Mouse (Mus musculus) fat pad, adult 2 months (tissue): ENCODE data around the gene Oprl1.

Experiments
- DNase-seq: peaks from one replicate; pipeline ENCODE4 v3.0.0-alpha.2; 2011; ENCODE audit warnings: low read depth, low spot score; ENCODE audit errors: extremely low read depth

The Oprl1 gene

DNA sequence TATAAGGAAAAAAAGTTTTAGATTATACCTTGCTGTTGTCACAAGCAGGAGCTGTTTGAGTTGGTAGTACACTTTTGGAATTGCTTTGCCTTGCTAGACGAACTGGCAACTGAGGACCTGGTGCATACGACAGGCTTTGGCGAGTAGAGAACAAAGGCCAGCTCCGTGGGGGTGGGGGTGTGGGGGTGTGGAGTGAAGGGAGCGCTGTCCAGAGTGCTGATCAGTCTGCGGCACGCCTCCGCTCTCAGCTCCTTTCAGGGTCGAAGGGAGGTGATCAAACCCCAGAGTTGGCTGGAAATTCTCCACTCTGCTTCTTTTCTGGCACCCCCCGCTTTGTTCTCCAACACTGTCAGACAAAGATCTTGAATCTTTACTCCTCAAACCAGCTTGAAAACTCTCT, 49.8 kb downstream of the Oprl1 start:
- DNase-seq = no peak

DNA sequence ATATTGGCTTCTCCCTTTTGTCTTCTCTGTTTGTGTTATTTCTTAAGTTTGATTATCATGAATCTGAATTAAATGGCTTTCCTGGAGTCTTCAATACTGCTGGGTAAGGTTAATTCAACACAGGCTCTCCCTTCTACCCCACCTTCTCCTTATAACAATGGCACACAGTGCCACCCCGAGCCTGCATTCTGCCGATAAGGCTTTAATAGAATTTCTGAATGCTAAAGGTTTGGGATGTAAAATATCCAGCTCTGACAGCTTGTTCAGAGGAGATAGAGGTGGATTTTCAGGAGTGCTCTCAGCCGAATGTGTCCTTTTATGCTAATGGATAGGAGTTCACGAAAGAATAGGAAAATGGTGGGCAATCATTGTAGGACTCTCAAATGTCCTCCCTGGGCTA, 50.4 kb downstream of the Oprl1 start:
- no peak for DNase-seq

DNA sequence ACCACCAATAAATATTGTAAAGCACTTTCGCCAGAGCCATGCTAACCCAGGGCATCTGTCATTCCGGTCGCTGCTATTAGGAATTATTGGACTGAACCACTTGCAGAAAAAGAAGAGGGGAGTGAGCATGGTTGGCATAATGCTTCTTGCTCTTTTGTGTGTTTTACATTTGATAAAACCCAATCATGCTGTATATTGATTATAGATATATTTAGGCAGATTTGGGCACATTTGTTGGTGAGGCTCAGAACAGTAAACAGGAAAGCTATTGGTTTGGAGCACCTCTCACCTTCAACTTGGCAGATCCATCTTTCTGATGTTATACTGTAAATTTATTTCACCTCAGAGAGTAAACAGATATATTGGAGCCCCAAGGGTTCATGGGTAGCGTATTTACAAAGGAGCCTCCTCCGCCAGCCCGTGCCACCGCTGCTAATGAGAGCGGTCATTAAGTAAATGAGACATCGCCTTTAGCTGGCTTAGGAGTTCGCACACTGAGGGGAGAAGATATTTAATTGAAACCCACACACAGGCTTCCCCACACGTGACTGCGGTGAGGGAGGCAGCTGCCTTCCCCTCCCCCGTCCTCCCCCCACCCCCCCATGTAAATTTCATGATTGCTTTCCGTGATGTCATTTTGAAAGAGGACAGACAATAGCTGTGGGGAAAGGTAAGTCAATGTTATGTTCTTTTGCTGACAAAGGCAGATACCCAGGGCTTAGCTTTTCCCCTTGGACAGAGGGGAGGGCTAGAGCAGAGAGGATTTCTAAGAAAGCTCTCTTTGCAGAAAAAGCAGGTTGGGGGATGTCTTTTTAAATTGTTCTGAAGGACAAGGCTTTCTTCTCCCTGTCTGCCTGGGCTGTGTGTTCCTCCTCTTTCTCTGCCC, 52.1 kb downstream of the Oprl1 start:
- no peak for DNase-seq

DNA sequence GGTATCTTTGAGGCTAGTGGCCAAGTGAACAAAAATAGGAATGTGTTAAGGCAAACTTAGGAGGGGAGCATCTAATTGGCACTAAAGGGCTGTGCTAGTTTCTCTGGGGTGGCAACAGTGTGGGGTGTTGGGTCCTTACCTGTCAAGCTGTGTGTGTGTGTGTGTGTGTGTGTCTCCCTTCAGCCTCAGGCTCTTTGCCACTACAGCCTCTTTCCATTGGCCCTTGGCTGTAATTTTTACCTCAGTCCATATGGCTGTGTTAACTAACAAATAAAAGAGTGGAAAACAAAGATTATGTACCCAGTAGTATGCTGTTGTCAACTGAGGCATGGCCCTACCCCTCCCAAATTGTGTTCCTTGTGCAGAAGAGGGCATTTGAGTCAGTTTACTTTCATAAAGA, 53.6 kb downstream of the Oprl1 start:
- no peak for DNase-seq

DNA sequence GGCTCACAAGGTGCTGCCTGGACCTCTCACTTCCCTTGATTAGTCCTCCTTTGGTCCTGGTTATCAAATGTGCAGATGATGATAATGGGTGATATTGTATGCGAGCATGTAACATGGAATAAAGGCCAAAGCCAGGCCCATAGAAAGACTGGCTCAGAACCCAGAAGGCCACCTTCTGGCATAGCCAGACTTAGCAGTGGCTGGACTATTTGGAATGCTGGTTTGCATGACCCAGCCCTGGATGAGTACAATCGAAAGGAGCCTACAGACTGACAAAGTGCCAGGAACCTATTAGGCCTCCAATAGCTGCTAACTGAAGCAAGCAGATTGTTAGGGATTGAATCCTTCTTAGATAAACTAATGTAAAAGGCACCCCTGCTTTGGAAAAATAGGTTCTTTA, 54.6 kb downstream of the Oprl1 start:
- no peak for DNase-seq
